Mouse (Mus musculus) neural tube, embryonic 12.5 days (tissue): ENCODE measurements at regions not wholly inside any gene's neighbourhood (a gene's known extent, or its start where the extent isn't known, plus 50 kb on each side); places are given as distances from the start of the nearest gene placed in this dataset.

Experiments
- ATAC-seq: fragments of 200-750 bp; cut with Nextera tagmentation; 2 replicates; pipeline ENCODE4 v1.8.0; 2017; ENCODE audit warnings: low read depth, mild to moderate bottlenecking, moderate TSS enrichment, moderate library complexity; ENCODE audit not compliant: low FRiP score
- H3K27ac ChIP-seq: fragments of 300-500 bp; sonication (generic); 2 replicates; pipeline ENCODE4 v1.5.1; 2016
- H3K27me3 ChIP-seq: fragments of 300-500 bp; sonication (generic); replicated peaks from 2 replicates; pipeline ENCODE4 v1.6.1; 2016; ENCODE audit warnings: mild to moderate bottlenecking
- H3K36me3 ChIP-seq: fragments of 300-500 bp; sonication (generic); 2 replicates; pipeline ENCODE4 v1.6.1; 2016; ENCODE audit warnings: mild to moderate bottlenecking
- H3K4me1 ChIP-seq: fragments of 300-500 bp; sonication (generic); 2 replicates; pipeline ENCODE4 v1.6.1; 2016
- H3K4me2 ChIP-seq: fragments of 300-500 bp; sonication (generic); replicated peaks from 2 replicates; pipeline ENCODE4 v1.6.1; 2016; ENCODE audit warnings: mild to moderate bottlenecking
- H3K4me3 ChIP-seq: fragments of 300-500 bp; sonication (generic); 2 replicates; pipeline ENCODE4 v1.5.1; 2016
- H3K9ac ChIP-seq: fragments of 300-500 bp; sonication (generic); 2 replicates; pipeline ENCODE4 v1.6.1; 2016; ENCODE audit warnings: mild to moderate bottlenecking
- H3K9me3 ChIP-seq: fragments of 300-500 bp; sonication (generic); 2 replicates; pipeline ENCODE4 v1.6.1; 2016; ENCODE audit warnings: mild to moderate bottlenecking
- WGBS: fragments of 180-500 bp; shearing (Covaris S2); methylation state at CpG from one replicate; pipeline ENCODE4 v1.1.7; 2016; 5-methylcytosine and 5-hydroxymethylcytosine counted together

GRCm38 (mm10) chr3:144137483-144137882 lies 67.5 kb downstream of the Lmo4 start:
- no peak for ATAC-seq
- Histone ChIP-seq H3K4me1 (no peaks in the 10 kb centered on the region), H3K36me3 (no peaks in the 10 kb centered on the region), H3K4me2 (no peak overlapping the region), H3K27me3 (no peaks in the 10 kb centered on the region), H3K4me3 (no peak overlapping the region), H3K9ac (no peak overlapping the region), H3K9me3 (no peaks in the 10 kb centered on the region), H3K27ac (no peak overlapping the region)
- WGBS = 95% methylated on average over 3 of the region's 3 CpGs

DNA sequence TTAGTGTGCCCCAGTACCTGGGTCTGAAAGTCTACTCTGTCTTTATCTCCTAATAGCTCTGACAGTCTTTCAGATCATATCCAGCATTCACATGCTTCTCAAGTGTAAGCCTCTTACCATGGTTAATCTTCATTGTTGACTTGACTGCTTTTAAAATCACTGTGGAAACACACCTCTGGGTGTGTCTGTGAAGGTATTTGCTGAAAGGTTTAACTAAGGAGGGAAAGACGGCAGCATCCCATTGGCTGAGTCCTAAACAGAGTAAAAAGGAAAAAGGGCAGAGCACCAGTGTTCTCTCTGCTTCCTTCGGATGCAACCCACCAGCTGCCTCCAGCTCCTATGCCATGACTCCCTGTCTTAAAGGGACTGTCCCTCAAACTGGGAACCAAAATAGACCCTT lies 68.6 kb downstream of the Lmo4 start:
- no peaks in the 10 kb centered on the region for H3K36me3 ChIP-seq
- H3K9ac ChIP-seq = no peak overlapping the region
- no peaks in the 10 kb centered on the region for H3K4me1 ChIP-seq
- no peaks in the 10 kb centered on the region for H3K9me3 ChIP-seq
- 84% methylated on average over 2 of the region's 2 CpGs for WGBS
- H3K4me2 ChIP-seq = no peak overlapping the region
- H3K27ac ChIP-seq = no peak overlapping the region
- no peaks in the 10 kb centered on the region for H3K27me3 ChIP-seq
- ATAC-seq = no peak
- H3K4me3 ChIP-seq = no peak overlapping the region

DNA sequence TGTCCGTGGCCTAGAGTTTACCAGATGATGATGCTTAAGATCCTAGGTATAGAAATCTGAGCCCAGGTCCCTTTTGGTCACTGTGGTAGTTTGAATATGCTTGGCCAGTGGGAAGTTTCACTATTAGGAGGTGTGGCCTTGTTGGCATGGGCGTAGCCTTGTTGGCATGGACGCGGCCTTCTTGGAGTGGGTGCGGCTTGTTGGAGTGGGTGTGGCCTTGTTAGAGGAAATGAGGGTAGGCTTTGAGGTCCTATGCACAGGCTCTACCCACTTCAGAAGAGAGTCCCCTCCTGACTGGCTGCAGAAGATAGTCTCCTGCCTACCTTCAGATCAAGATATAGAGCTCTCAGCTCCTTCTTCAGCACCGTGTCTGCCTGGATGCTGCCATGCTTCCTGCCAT lies 69.4 kb downstream of the Lmo4 start:
- Histone ChIP-seq H3K27ac (no peak overlapping the region), H3K36me3 (no peaks in the 10 kb centered on the region), H3K9ac (no peak overlapping the region), H3K4me3 (no peak overlapping the region), H3K9me3 (no peaks in the 10 kb centered on the region), H3K4me2 (no peak overlapping the region), H3K4me1 (no peaks in the 10 kb centered on the region), H3K27me3 (no peaks in the 10 kb centered on the region)
- no peak for ATAC-seq
- 95% methylated on average over 6 of the region's 6 CpGs for WGBS

- H3K4me2 ChIP-seq = no peak overlapping the region
- ATAC-seq = no peak
- H3K9me3 ChIP-seq = no peaks in the 10 kb centered on the region
- no peaks in the 10 kb centered on the region for H3K27me3 ChIP-seq
- H3K4me3 ChIP-seq = no peak overlapping the region
- no peaks in the 10 kb centered on the region for H3K36me3 ChIP-seq
- 96% methylated on average over 4 of the region's 4 CpGs for WGBS
- no peaks in the 10 kb centered on the region for H3K4me1 ChIP-seq
- H3K27ac ChIP-seq = no peak overlapping the region
- no peak overlapping the region for H3K9ac ChIP-seq
Observed at GRCm38 (mm10) chr3:144128042-144128441, 77.0 kb downstream of the Lmo4 start.

- no peaks in the 10 kb centered on the region for H3K4me1 ChIP-seq
- no peak overlapping the region for H3K27ac ChIP-seq
- H3K9me3 ChIP-seq = no peaks in the 10 kb centered on the region
- peak; percentile 89 for ATAC-seq
- H3K4me2 ChIP-seq = no peak overlapping the region
- 60% methylated on average over 4 of the region's 4 CpGs for WGBS
- H3K9ac ChIP-seq = no peak overlapping the region
- H3K36me3 ChIP-seq = no peaks in the 10 kb centered on the region
- no peaks in the 10 kb centered on the region for H3K27me3 ChIP-seq
- H3K4me3 ChIP-seq = no peak overlapping the region
Observed at GRCm38 (mm10) chr3:144124353-144124752, 80.7 kb downstream of the Lmo4 start.

DNA sequence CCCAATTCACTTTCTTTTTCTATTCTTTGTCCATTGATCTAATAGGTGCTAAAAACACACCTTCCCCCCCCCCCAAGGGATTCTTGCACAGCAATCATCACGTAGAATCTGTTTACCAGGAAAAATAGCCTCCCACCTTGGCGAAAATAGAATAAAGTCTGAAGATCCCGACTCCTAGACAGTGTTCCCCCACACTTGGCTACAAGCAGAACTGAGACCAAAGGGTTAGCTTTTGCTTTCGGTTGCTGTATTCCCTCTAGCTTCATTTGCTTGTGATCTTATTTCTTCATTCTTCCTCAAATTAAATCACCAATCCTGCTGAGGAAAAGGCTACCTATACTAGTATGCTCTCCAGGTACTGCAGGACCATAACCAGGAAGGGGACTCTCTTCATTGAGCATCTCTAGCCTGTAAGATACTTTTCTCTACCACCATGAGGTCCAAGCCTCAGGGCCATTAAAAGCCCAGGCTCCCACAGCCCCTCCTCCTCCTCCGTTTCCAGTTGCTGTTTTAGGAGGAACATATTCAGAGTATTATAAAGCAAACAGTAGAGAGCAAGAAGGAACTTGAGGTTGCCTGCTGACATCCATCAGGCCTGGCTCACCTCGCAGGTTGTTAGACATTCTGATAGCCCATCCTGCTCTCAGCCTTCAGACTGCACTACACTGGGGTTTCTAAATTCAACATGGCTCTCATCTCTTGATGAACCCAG lies 81.5 kb downstream of the Lmo4 start:
- 88% methylated on average over 6 of the region's 6 CpGs for WGBS
- no peaks in the 10 kb centered on the region for H3K36me3 ChIP-seq
- ATAC-seq = no peak
- no peak overlapping the region for H3K9ac ChIP-seq
- H3K9me3 ChIP-seq = no peaks in the 10 kb centered on the region
- no peak overlapping the region for H3K4me3 ChIP-seq
- H3K4me1 ChIP-seq = no peaks in the 10 kb centered on the region
- no peak overlapping the region for H3K4me2 ChIP-seq
- no peaks in the 10 kb centered on the region for H3K27me3 ChIP-seq
- H3K27ac ChIP-seq = no peak overlapping the region

DNA sequence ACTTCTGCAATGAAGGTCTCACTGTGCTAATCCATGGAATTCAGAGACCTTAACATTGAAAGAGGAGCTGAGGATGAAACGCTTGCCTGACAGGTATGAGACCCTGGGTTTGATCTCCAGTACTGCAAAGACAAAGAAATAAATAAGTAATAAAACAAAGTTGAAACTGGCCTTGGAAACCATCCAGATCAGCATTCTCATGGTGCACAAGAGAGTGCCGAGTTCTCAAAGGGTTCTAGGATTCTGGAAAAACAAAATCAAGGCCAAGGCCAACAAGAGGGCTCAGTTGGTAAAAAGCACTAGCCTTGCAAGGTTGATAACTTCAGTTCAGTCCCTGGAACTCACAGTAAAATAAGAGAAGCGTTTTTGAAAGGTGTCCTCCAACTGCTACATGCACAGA lies 85.9 kb downstream of the Lmo4 start:
- no peaks in the 10 kb centered on the region for H3K4me1 ChIP-seq
- no peaks in the 10 kb centered on the region for H3K27me3 ChIP-seq
- H3K4me2 ChIP-seq = no peak overlapping the region
- no peaks in the 10 kb centered on the region; the same call in 1 of the 2 replicates for H3K9me3 ChIP-seq
- H3K36me3 ChIP-seq = no peaks in the 10 kb centered on the region
- 77% methylated on average over 3 of the region's 3 CpGs for WGBS
- H3K27ac ChIP-seq = no peak overlapping the region
- H3K9ac ChIP-seq = no peak overlapping the region
- ATAC-seq = no peak
- H3K4me3 ChIP-seq = no peak overlapping the region

DNA sequence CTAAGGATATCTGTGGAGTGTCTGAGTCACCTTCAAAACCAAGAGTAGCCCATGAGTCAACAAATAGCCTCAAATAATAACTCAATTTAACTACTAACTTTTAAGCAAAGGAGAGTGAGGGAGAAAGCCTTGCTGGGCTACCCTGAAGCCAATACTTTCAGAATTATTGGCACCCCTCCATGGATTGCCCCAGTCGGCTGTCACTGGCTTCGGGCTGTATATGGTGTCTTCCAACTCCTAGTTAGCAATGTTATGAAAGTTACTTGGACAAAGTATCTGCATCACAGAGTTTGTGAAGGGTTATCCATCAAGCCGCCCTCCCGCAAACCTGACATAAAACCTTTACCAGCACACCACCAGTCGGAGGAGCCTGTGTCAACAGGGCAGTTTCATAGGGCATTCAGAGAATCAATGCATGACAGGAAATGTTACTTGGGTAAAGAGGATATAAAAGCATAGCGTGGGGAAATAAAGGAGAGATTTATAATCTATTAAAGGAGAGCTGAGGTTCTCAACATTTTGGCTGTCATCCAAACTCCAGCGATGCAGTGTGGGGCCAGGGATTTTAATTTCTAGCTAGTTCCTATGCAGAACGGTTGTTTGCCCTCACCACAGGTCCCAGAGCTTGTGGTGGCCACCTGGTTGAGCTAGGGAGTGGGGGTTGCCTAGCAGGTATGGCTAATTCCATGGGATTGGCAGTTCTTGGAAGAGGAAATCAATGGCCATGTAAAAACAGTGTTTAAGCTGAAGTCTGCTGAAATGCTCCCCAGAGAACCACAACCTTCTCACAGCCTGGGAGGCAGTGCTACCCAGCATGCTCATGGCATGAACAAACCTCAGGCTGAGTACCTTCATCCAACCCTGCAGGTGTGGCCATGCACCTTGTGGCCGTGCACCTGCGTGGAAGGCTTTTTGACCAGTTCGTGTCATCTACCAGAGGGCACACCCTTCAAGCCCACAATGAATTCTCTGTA lies 91.1 kb downstream of the Lmo4 start:
- Histone ChIP-seq H3K9ac (no peak overlapping the region), H3K4me3 (no peak overlapping the region), H3K36me3 (no peaks in the 10 kb centered on the region), H3K27me3 (no peaks in the 10 kb centered on the region), H3K27ac (no peak overlapping the region), H3K4me2 (no peak overlapping the region), H3K9me3 (no peaks in the 10 kb centered on the region; the same call in 1 of the 2 replicates), H3K4me1 (no peaks in the 10 kb centered on the region)
- WGBS = 85% methylated on average over 11 of the region's 11 CpGs
- no peak for ATAC-seq

DNA sequence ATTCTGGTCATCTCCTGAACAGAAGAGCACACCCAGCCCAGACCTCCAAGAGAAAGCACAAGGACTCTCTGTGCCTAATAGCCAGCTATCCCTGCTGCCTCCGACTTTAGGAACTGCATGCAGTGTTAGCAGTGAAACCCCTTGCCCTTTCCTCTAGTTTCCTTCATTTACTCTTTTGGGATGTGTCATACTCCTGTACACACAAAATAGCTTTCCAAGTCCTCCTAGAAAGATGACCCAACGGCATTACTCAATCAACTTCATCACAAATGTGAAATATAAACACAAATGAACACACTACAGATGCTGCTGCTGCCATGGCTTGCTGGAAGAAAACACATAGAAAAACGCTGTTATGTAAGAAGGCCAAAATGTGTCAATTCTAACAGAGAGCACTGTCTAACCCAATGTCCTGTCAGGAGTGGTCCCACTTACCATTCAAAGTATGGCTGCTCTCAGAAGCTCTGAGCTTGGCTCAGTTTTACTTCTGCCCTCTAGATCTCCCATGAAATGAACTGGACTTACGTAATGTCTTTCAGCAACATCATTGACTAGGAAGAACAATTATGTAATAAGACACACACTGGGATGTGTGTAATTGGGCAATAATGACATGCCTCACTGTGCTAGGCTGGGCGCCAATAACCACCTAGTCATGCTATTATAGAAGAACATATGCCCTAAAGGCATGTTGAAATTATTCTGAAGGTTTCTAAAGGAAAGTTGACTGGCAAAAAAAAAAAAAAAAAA lies 94.5 kb downstream of the Lmo4 start:
- H3K27ac ChIP-seq = no peak overlapping the region
- no peaks in the 10 kb centered on the region for H3K27me3 ChIP-seq
- 87% methylated on average over 5 of the region's 5 CpGs for WGBS
- no peaks in the 10 kb centered on the region for H3K36me3 ChIP-seq
- H3K9me3 ChIP-seq = no peaks in the 10 kb centered on the region
- ATAC-seq = no peak
- H3K9ac ChIP-seq = no peak overlapping the region
- H3K4me3 ChIP-seq = no peak overlapping the region
- H3K4me2 ChIP-seq = no peak overlapping the region
- H3K4me1 ChIP-seq = no peaks in the 10 kb centered on the region

- H3K27me3 ChIP-seq = no peaks in the 10 kb centered on the region
- no peaks in the 10 kb centered on the region for H3K4me1 ChIP-seq
- no peak overlapping the region for H3K9ac ChIP-seq
- no peak overlapping the region for H3K4me2 ChIP-seq
- no peak overlapping the region for H3K27ac ChIP-seq
- no peaks in the 10 kb centered on the region for H3K36me3 ChIP-seq
- no peak overlapping the region for H3K4me3 ChIP-seq
- WGBS = 77% methylated on average over 2 of the region's 2 CpGs
- no peak for ATAC-seq
- H3K9me3 ChIP-seq = no peaks in the 10 kb centered on the region
Observed at GRCm38 (mm10) chr3:144109769-144110168, 95.3 kb downstream of the Lmo4 start.

- 80% methylated on average over 6 of the region's 6 CpGs for WGBS
- H3K27ac ChIP-seq = no peak overlapping the region
- no peak overlapping the region for H3K9ac ChIP-seq
- no peak overlapping the region for H3K4me3 ChIP-seq
- no peaks in the 10 kb centered on the region for H3K9me3 ChIP-seq
- no peak for ATAC-seq
- no peaks in the 10 kb centered on the region for H3K4me1 ChIP-seq
- no peaks in the 10 kb centered on the region for H3K27me3 ChIP-seq
- no peaks in the 10 kb centered on the region for H3K36me3 ChIP-seq
- no peak overlapping the region for H3K4me2 ChIP-seq
Observed at GRCm38 (mm10) chr3:144108310-144108709, 96.7 kb downstream of the Lmo4 start.

DNA sequence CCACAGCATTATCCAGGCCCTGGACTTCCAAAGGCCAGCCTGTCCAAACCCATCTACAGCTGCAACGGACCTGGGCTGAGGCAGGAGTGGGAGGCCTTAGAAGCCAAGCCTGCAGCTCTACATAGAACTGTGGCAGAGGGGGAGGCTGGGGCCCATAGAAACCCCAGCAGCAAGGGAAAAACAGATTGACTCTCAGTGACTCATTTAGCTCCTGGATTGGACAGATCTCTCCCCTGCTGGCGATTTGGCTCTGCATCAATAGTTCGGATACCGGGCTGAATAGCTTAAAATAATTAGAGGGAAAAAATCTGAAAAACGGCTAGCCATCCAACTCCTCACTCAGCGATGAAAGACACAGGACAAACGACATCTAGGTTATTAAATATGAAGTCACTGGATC lies 97.4 kb downstream of the Lmo4 start:
- Histone ChIP-seq H3K36me3 (no peaks in the 10 kb centered on the region), H3K27ac (no peak overlapping the region), H3K4me2 (no peak overlapping the region), H3K9ac (no peak overlapping the region), H3K27me3 (no peaks in the 10 kb centered on the region), H3K9me3 (no peaks in the 10 kb centered on the region), H3K4me3 (no peak overlapping the region), H3K4me1 (no peaks in the 10 kb centered on the region)
- ATAC-seq = no peak
- WGBS = 75% methylated on average over 7 of the region's 7 CpGs
